Mouse (Mus musculus) adrenal gland, adult (tissue): ENCODE data around the gene Dld.

Experiments
- DNase-seq, 2 experiments: peaks; one replicate each; pipeline ENCODE4 v3.0.0; 2022 to 2023; ENCODE audit warnings: low spot score in 1 of 2; ENCODE audit not compliant: inconsistent age in 2 of 2

Dld gene

DNA sequence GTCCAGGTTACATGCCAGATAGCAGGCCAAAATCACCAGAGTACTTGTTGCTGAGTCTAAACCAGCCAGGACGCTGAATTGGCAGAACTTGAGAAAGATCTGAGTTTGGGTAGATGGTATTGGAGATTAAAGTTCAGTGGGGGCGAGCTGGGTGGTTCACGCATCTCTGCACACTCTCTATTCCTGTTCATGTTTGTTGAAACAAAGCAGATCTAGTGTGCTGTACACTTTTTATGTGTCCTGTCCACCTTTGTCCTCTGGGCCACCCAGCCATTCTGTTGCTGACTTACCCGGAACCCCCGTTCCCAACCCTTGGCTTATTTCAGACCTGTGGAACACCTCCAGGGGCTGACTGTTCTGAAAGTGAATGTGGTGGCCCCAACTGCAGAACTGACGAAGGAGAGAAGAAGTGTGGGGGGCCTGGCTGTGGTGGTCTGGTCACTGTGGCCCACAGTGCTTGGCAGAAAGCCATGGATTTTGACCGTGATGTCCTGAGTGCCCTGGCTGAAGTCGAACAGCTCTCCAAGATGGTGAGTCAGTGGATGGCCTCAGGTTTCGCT is 28.0 kb downstream of the Dld start:
- DNase-seq, result no peak

DNA sequence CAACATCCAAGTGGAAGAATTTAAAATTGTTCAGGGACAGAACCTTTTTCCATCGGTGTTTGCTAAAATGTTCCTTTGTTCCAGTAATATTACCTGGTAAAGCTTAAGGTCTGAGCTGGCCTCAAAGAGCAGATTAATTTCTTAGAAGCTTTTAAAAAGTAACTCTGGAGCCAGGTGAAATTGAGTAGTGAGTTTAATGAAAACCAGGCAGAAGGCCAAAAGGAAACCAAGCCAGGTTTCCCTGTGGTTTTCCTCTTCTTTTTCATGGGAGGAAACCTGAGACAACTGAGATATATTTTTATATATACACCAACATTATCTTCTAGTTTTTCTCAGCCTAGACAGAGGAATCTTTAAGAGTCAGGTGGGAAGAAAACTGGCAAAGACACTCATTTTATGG is 29.7 kb downstream of the Dld start:
- DNase-seq, result peak in 1 of 2 experiments; percentile 38

DNA sequence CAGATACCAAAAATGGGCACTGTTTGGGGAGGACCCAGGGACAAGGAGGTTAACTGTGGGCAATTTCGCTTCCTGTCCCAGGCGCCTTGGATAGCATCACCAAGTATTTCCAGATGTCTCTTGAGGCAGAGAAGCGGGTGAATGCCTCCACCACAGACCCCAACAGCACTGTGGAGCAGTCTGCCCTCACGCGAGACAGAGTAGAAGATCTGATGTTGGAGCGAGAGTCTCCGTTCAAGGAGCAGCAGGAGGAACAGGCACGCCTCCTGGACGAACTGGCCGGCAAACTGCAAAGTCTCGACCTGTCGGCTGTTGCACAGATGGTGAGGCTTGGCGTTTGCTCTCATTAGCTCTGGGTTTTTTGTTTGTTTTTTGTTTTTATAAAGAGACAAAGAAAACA is 30.4 kb downstream of the Dld start:
- peak in 1 of 2 experiments; percentile 38 for DNase-seq

DNA sequence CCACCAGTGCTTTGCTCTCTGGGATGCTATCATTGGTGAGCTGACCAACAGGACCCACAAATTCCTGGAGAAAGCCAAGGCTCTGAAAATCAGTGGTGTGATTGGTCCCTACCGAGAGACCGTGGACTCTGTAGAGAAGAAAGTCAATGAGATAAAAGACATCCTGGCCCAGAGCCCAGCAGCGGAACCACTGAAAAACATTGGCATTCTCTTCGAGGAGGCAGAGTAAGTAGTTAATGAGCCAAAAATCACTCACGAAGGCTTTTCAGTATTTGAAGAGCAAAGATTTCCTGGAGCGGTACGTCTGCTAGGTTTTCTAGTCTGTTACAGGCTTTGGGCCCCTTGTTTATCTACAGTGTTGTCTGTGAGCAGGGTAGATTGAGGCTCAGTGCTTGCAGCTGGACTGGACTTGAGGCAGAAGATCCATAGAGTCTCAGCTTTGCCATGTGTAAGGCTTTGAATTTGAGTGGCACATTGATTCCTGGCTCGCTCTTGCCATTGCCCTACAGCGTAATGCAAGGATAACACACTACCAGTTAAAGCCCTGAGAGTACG is 32.8 kb downstream of the Dld start:
- peak; percentile 65 to 87 for DNase-seq

DNA sequence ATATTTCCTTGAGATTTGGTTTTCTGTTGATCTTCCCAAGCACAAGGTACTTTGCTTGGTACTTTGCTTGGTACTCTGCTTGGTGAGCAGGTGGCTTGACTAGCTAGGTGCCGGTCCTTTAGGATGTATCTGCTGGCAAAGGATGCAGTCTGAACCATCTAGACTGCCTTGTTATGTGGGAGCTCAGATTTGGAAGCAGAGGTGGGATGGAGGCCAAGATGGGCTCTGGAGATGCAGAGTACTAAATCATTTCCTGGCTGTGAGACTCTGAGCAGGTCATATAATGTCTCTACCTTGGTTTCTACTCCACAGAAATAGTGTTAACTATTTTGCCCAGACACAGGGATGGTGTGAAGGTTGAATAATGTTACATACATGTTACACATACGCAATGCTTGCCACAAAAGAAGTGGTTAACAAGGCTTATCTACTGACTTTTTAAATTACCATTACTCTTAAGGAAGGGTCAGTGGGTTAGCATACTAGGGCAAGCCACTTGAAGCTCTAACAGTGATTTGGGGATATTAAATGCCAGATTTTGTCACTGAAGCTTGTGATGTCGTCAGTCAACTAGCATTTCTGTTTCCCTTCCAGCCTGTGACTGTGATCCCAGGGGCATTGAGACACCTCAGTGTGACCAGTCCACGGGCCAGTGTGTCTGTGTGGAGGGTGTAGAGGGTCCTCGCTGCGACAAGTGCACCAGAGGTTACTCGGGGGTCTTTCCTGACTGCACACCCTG is 33.4 kb downstream of the Dld start:
- DNase-seq, result no peak

DNA sequence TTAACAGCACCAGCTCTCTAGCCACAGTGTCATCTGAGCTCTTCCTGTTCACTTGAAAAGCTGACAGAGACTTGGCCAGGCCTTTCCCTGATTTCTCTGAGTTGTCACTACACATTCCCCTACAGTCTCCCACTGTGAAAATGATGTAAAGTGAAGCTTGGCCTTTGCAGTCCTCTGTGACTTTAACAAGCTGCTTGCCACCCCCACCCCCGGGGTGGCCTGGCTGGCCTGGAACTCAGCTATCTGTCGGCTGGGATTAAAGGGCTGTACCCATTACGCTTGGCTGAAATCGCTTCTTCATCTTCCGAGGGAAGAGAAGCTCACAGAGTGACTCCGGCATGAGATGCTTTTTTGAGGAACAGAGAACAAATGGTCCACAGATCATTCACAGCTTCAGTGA is 35.3 kb downstream of the Dld start:
- no peak for DNase-seq

DNA sequence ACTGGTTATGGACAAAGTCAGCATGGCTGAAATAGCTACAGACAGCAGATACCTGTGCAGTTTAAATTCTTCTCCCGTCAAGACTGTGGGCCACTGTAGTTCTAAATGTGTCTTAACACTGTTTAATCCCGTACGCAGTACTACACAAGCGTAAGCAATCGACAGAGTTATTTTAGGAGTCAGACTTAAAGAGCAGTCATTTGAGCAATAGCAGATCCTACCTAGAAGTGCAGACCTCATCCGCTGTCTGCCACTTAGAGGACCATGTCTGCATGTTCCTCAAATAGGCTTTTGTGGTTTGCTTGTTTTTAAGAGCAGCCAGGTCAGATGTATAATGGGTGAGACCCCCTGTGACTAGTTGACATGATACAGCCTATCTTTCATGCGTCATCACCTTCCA is 36.9 kb downstream of the Dld start:
- DNase-seq, result no peak

DNA sequence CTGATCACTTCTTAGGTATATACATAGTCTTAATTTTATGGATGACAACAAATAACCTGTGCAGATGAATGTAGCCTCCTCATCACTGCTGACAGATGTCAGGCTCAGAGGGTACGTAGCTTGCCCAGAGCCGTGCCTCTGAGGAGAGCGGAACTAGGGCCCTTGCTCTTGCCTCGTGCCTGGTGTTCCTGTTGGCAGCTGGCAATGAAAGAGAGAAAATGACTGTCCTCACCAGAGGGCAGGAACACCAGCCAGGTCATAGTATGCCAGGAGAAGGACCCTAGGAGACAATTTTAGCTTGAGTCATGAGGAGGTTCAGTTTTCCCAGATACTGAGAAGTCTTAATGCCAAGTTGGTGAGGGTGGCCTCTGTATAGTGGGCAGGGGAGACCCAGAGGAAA is 38.1 kb downstream of the Dld start:
- DNase-seq, result no peak

DNA sequence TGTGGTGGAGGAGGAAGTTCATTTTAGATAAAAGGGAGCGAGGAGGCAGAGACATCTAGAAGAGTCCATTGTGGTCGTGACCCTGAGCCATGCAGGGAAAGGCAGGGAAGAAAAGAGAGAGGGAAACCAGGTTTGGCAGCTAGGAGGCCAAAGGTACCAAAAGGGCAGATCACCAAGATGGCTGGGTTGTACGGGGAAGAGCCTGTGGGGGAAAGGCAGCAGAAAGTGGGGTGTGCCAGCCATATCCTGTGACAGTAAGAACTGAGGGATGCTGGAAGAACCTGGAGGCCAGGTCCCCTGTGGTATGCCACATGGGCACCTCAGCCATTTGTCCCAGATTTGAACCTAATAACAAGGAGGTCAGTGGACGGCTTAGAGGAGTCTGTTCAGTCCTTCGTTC is 39.0 kb downstream of the Dld start:
- no peak for DNase-seq

DNA sequence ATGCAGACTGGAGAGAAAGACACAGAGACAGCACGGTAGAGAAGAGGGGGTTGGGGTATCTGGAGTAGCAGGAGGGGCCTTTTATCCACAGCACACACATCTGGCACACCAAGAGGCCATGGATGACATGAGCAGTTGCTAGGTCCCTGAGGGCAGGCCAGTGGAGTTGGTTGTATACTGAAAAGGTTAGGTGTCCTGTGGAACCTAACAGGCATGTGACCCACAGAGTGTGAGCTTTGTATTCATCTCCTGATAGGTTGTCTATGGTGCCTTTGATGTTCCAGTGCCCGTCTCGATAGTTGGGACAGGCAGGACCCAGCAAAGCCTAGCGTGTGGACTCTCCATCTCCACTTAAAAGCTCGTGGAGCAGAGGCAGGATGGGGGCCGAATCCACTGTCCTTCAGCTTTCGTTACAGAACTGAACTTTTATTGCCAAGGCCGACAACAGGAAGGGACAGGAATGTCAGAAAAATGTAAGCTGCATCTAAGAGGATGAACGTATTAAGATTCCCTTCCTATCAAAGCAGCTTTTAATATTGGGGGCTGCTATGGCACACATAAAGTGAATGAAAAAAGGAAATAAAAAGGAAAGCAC is 39.5 kb downstream of the Dld start:
- DNase-seq, result peak in 1 of 2 experiments; percentile 72

DNA sequence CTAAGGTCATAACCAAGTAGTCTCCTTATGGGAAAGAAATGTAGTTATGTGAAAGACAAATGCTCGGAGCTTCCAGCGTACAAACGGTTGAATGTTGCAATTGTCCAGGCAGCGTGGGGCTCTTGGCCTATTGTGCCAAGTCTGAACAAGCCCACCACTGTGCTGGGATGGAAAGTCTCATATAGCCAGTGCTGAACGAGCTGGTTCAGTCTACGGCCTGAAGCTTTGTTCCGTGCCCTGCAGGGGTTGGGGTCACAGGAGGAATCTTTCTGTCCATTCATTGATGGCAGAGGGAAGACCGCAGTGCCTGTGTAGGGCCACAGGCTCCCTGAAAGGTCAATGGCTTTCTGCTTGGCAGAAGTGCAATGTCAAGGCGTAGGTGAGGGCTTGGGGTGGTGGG is 40.6 kb downstream of the Dld start:
- peak in 1 of 2 experiments; percentile 39 for DNase-seq

DNA sequence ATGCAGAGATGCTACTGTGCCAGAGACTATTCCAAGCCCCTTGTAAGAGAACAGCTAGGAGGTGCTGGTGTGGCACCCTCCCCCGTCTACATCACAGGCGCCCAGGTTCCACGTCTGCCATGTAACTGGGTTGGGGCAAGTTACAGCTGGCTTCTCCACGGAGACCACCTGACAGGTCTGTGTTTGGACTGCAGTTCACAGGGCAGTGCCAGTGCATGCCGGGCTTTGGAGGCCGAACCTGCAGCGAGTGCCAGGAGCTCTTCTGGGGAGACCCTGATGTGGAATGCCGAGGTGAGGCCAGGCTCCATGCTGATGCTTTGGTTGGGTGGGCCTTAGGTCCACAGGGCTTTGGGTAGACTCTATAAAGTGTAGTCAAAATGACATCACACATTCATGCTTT is 43.5 kb downstream of the Dld start:
- no peak for DNase-seq

DNA sequence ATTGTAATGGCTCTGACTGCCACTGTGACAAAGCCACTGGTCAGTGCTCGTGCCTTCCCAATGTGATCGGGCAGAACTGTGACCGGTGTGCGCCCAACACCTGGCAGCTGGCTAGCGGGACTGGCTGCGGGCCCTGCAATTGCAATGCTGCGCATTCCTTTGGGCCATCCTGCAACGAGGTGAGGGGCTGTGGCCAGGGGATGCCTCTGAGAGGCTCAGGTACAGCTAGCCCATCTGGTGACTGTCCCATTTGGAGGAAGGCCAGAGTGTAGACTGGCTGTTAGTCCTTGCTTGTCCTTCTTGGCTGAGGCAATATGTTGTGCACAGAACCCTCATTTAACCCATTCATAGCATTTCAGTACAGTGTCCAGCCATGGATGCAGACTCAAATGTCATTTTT is 44.2 kb downstream of the Dld start:
- DNase-seq, result peak in 1 of 2 experiments; percentile 55

DNA sequence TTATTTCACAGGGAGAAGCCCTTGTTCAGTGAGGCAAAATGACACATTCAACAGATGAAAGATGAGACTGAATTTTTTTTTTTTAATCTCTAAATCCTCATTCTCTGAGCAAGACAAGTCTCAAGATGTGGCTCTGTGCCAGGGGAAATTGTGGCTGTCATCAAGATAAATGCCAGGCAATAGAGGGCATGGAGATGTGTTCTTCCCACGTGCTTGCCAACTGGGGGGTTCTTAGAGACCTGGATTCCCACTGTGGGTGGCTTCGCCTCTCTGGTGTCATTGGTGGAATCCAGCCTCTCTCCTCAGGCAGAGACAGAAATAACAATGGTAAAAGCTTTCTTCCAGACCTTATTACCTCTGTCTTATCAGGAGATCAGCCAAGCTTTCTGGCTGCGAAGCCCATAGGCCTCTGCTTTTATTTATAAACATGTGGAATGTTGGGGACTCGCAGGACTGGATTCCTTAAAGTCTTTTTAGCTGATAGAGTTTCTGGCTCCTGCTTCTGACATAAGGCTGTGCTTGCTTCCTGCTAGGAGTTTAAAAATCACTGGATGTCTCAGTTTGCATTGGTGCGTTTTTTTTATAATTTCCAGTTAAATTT is 45.1 kb downstream of the Dld start:
- peak; percentile 61 to 83 for DNase-seq

DNA sequence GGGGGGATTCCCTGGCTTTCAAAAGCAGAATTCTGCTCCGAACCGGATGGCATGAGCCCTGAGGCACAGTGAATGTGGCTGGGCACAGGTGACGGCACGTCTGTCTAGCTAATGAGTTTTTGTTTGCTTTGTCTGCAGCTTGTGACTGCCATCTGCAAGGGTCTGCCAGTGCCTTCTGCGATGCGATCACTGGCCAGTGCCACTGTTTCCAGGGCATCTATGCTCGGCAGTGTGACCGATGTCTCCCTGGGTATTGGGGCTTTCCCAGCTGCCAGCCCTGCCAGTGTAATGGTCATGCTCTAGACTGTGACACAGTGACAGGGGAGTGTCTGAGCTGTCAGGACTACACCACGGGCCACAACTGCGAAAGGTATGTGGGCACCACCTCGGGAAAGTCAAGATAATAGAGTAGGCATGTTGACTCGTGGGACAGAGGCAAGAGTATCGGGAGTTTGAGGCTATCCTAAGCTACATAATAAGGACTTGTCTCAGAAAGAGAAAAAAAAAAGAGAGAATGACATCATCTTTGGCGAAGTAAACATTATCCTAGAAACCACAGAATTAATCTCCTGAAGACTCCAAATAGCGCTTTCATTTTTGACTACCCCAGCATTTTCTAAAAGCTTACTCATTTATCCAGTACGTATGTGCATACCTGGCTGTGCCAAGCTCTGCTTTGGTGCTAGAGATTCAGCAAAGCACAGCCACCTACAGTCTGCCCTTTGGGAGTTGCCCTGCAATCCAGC is 48.3 kb downstream of the Dld start:
- DNase-seq, result peak in 1 of 2 experiments; percentile 80

DNA sequence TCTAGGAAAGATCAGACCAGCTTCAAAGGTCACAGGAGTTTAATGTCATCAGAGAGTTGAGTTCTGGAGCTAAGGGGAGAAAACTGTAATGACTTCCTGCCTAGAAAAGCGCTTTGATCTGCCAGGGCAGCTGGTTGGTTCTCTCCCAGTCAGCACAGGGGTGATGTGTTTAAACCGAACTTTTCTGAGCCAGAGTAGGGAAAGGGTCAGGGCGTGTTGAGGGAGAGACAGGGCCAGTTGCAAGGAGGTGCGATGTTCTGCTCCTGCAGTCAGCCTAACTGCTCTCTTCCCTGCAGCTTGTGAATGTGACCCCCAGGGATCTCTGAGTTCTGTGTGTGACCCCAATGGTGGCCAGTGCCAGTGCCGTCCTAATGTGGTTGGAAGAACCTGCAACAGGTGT is 49.0 kb downstream of the Dld start:
- peak; percentile 58 to 84 for DNase-seq

DNA sequence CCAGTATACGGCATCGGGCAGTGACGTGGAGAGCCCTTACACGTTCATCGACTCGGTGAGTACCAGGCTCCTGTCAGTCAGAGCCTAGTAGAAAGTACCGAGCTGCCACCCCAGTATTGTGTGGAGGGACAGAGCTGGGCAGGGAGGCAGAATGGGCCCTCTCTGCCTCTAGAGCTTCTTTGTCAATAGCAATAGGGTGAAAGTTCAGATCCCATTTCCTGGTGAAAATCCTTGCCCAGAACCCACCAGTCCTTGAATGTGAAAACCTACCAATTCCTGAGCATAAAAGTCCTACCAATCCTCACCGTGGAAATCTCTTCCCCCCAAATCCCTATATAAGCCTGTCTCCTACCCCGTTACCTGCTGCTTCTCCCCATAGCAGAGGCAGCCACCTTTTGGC is 51.0 kb downstream of the Dld start:
- no peak for DNase-seq

DNA sequence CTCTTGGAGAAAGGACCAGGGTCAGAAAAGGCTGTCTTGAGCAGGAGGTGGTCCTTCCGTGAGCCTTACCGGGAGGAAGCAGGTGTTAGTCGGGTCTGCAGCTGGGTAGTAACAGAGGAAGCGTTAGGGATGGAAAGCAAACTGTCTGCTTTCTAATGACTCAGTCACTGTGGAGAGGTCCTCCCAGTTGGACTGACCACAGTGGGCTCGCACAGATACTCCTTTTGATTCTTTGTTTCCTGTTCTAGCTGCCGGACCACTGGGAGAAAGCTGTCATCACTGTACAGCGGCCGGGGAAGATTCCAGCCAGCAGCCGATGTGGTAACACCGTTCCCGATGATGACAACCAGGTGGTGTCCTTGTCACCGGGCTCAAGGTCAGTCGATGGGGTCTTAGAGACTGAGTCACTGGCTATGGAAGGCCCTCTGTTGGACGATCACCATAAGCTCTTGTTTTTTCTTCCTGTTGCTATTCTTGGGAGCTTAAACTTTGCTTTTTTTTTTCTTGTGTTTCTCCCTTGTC is 51.5 kb downstream of the Dld start:
- peak; percentile 87 to 93 for DNase-seq

DNA sequence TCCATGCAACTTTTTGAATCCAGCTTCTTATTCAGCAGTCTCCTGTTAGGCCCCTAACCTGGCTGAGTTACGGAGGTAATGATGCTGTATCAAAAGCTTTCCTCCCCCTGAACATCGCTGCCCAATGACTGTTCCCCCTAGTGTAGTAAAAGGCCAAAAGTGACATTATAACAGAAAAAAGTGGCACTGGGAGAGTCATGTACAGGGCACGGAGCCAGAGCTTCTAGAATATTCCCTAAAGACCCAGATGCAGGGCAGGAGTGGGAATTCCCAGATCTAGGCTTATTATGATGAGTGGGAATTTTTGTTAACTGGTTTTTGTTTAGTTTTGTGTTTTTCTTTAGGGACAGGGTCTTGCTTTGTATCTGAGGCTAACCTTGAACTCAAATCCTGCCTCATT is 52.1 kb downstream of the Dld start:
- peak in 1 of 2 experiments; percentile 62 for DNase-seq

DNA sequence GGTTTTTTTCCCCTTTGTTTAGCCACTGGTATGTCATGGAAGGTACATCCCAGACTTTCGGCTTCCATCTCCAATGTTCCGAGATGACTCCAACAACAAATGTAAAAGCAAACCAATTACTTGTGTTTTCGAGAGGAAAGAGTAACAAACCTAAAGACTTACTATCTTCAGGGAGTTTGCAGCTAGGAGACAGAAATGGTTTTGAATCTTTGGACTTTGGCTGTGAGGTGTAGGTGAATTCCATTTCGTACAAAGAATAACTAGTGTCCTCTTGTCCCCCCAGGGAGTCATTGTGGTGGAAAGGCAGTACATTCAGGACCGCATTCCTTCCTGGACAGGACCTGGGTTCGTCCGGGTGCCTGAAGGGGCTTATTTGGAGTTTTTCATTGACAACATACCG is 52.7 kb downstream of the Dld start:
- DNase-seq, result no peak

DNA sequence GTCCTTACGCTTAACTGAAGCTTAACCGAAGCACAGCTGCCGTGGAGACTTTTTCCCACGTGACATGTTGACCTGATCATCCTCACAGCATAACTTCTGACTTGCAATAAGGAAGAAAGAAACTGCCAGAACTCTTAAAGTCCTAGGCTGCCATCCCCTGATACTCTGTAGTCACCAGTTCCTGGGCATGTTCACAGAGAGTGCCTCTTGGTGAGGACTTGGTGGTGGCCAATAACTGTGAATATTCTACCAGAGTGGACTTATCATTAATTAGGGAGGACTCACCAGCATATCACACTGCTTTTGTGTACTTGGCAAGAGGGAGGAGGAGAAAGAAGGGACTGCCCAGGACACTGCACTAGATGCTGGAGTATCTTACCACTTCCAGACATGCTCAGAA is 53.1 kb downstream of the Dld start:
- DNase-seq, result no peak
